Mouse (Mus musculus): ENCODE data around the gene Sez6.

DNA sequence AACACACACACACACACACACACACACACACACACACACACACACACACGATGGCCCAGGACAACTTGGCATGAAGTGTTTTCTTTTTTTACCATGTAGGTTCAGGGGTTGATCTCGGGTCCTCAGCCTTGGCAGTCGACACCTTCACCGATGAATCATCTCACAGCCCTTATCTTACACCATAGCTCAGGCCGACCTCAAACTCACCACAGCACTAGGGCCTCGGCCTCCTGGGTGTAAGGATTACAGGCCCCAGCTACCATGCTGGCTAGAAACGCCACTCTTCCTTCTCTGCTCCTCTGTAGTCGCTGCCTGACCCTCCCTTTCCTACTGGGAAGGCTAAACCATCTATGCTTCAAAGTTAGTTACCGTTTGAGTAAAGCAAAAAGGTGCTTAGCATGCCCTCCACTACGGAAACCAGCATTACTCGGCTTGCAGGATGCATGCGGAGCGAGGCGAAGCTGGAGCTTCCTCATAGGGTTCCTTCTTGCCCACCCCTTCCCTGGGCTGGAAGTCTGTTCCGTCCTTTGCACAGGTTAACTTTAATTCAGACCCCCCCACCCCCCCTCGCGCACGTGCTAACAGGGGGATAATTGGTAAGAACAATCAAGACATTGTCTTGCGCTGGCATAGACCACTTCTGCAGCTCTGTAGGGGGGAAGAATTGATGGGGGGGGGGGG lies 34.0 kb downstream of the Sez6 start:
- TF ChIP-seq GATA1 (IDR thresholded peaks at IDR 0.05; ENCODE audit: borderline replicate concordance, low read length) (no peak), FLI1 (IDR thresholded peaks at IDR 0.05; ENCODE audit: low read length) (no peak)
